Mouse (Mus musculus): ENCODE data around the gene Slc3a1. TPM values are rescaled to one million over a fixed set of nuclear protein-coding genes. Genes with fewer than 3 reads are reported as not detected.
A peak's percentile ranks its signal among the peaks of the same experiment; 100 is the strongest.

The Slc3a1 gene
- polyA plus RNA-seq, 1 experiment from 2014 or later: 121 TPM

DNA sequence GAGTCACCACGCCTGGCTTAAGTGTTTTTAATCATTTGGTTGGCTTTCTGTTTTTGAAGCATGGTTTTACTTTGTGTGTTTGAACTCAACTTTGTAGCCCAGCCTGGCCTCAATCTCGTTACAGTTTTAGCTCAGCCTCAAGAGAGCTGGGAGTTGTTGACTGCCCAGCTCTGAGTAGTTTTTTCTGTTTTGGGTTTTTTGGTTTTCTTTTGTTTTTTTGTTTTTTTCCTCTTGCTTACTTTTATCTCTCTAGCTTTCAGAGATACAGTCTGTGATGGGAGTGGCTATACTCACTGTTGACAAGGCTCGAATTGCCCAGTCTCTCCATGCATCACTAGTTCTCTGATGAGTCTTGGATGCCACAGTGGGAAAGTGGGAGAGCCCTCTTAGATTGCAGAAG is 7.8 kb upstream of the Slc3a1 start:
- Histone ChIP-seq H3K27me3 (replicated peaks; ENCODE audit: control insufficient read depth, insufficient read depth, low read length) (no peaks in the 10 kb centered on the region), H3K27ac (ENCODE audit: low read depth, low read length) (no peak overlapping the region), H3K4me3 (ENCODE audit: low read depth, low read length) (no peak overlapping the region), H3K4me1 (replicated peaks; ENCODE audit: control insufficient read depth, insufficient read depth, low read length) (no peaks in the 10 kb centered on the region), H3K9ac (ENCODE audit: low read depth, low read length) (no peak overlapping the region), H3K9me3 (ENCODE audit: control insufficient read depth) (no peaks in the 10 kb centered on the region), H3K36me3 (ENCODE audit: control insufficient read depth, insufficient read depth) (no peaks in the 10 kb centered on the region), H3K4me2 (replicated peaks; ENCODE audit: low read depth) (no peak overlapping the region)
- TF ChIP-seq CTCF (IDR thresholded peaks at IDR 0.05; ENCODE audit: low read depth): no peak
- WGBS: 87% methylated on average over 3 of the region's 3 CpGs
- ATAC-seq: no peak

GRCm38 (mm10) chr17:85023247-85024167 is 4.7 kb upstream of the Slc3a1 start:
- 34% methylated on average over 22 of the region's 22 CpGs for WGBS
- TF ChIP-seq CTCF (IDR thresholded peaks at IDR 0.05; ENCODE audit: low read depth): peak; percentile 80
- no peaks in the 10 kb centered on the region for H3K27me3 ChIP-seq (replicated peaks; ENCODE audit: control insufficient read depth, insufficient read depth, low read length)
- H3K9ac ChIP-seq (ENCODE audit: low read depth, low read length): no peak overlapping the region
- H3K36me3 ChIP-seq (ENCODE audit: control insufficient read depth, insufficient read depth): no peaks in the 10 kb centered on the region
- H3K27ac ChIP-seq (ENCODE audit: low read depth, low read length): peak overlapping the region; percentile 47
- H3K4me1 ChIP-seq (replicated peaks; ENCODE audit: control insufficient read depth, insufficient read depth, low read length): no peaks in the 10 kb centered on the region
- ATAC-seq: peak; percentile 37
- no peaks in the 10 kb centered on the region for H3K9me3 ChIP-seq (ENCODE audit: control insufficient read depth)
- no peak overlapping the region for H3K4me3 ChIP-seq (ENCODE audit: low read depth, low read length)
- H3K4me2 ChIP-seq (replicated peaks; ENCODE audit: low read depth): peak overlapping the region; percentile 40

GRCm38 (mm10) chr17:85024237-85024636 is 3.9 kb upstream of the Slc3a1 start:
- Histone ChIP-seq H3K27me3 (replicated peaks; ENCODE audit: control insufficient read depth, insufficient read depth, low read length) (no peaks in the 10 kb centered on the region), H3K9me3 (ENCODE audit: control insufficient read depth) (no peaks in the 10 kb centered on the region), H3K4me1 (replicated peaks; ENCODE audit: control insufficient read depth, insufficient read depth, low read length) (no peaks in the 10 kb centered on the region), H3K36me3 (ENCODE audit: control insufficient read depth, insufficient read depth) (no peaks in the 10 kb centered on the region), H3K4me2 (replicated peaks; ENCODE audit: low read depth) (peak overlapping the region; percentile 40; the same call in 1 of the 2 replicates), H3K4me3 (ENCODE audit: low read depth, low read length) (no peak overlapping the region), H3K9ac (ENCODE audit: low read depth, low read length) (no peak overlapping the region), H3K27ac (ENCODE audit: low read depth, low read length) (peak overlapping the region; percentile 47)
- WGBS: 49% methylated on average over 8 of the region's 8 CpGs
- no peak for TF ChIP-seq CTCF (IDR thresholded peaks at IDR 0.05; ENCODE audit: low read depth)
- peak; percentile 25; the same call in 1 of the 2 replicates for ATAC-seq

- WGBS: 74% methylated on average over 6 of the region's 6 CpGs
- Histone ChIP-seq H3K4me2 (replicated peaks; ENCODE audit: low read depth) (no peak overlapping the region), H3K9me3 (ENCODE audit: control insufficient read depth) (no peaks in the 10 kb centered on the region), H3K27me3 (replicated peaks; ENCODE audit: control insufficient read depth, insufficient read depth, low read length) (no peaks in the 10 kb centered on the region), H3K36me3 (ENCODE audit: control insufficient read depth, insufficient read depth) (no peaks in the 10 kb centered on the region), H3K4me1 (replicated peaks; ENCODE audit: control insufficient read depth, insufficient read depth, low read length) (no peaks in the 10 kb centered on the region), H3K4me3 (ENCODE audit: low read depth, low read length) (no peak overlapping the region), H3K27ac (ENCODE audit: low read depth, low read length) (peak overlapping the region; percentile 47), H3K9ac (ENCODE audit: low read depth, low read length) (no peak overlapping the region)
- no peak for TF ChIP-seq CTCF (IDR thresholded peaks at IDR 0.05; ENCODE audit: low read depth)
- ATAC-seq: no peak
Measured at GRCm38 (mm10) chr17:85025151-85025550, 3.0 kb upstream of the Slc3a1 start.

- Histone ChIP-seq H3K27ac (ENCODE audit: low read depth, low read length) (no peak overlapping the region; the same call in 1 of the 2 replicates), H3K27me3 (replicated peaks; ENCODE audit: control insufficient read depth, insufficient read depth, low read length) (no peaks in the 10 kb centered on the region), H3K9ac (ENCODE audit: low read depth, low read length) (no peak overlapping the region), H3K4me2 (replicated peaks; ENCODE audit: low read depth) (no peak overlapping the region), H3K4me1 (replicated peaks; ENCODE audit: control insufficient read depth, insufficient read depth, low read length) (no peaks in the 10 kb centered on the region), H3K9me3 (ENCODE audit: control insufficient read depth) (no peaks in the 10 kb centered on the region), H3K4me3 (ENCODE audit: low read depth, low read length) (no peak overlapping the region), H3K36me3 (ENCODE audit: control insufficient read depth, insufficient read depth) (no peaks in the 10 kb centered on the region)
- ATAC-seq: no peak
- TF ChIP-seq CTCF (IDR thresholded peaks at IDR 0.05; ENCODE audit: low read depth): no peak
- WGBS: 48% methylated on average over 6 of the region's 6 CpGs
Measured at GRCm38 (mm10) chr17:85026436-85026835, 1.7 kb upstream of the Slc3a1 start.

DNA sequence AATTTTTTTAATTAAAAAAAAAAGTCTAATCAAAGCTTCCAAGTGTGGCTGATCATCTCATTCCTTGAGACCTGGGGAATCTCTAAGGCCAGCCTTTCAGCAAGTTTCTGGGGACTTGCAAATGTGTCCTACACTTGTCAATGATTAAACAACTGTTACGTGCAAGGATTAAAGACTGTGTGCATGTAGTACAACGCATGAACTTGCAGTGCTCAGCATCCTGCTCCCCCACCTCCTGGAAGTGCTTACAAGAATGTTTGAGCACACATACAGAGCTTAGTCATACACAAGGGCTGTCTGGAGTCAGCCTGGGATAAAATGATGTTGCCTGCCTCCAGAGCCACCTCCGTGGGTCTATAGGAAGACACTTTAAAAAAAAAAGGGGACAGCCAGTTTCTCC is 929 bp upstream of the Slc3a1 start:
- no peaks in the 10 kb centered on the region for H3K27me3 ChIP-seq (replicated peaks; ENCODE audit: control insufficient read depth, insufficient read depth, low read length)
- peak; percentile 47 for ATAC-seq
- no peak for TF ChIP-seq CTCF (IDR thresholded peaks at IDR 0.05; ENCODE audit: low read depth)
- WGBS: 30% methylated on average over 3 of the region's 3 CpGs
- H3K9ac ChIP-seq (ENCODE audit: low read depth, low read length): no peak overlapping the region
- no peaks in the 10 kb centered on the region for H3K36me3 ChIP-seq (ENCODE audit: control insufficient read depth, insufficient read depth)
- no peak overlapping the region for H3K4me2 ChIP-seq (replicated peaks; ENCODE audit: low read depth)
- H3K4me3 ChIP-seq (ENCODE audit: low read depth, low read length): no peak overlapping the region
- H3K9me3 ChIP-seq (ENCODE audit: control insufficient read depth): no peaks in the 10 kb centered on the region
- H3K4me1 ChIP-seq (replicated peaks; ENCODE audit: control insufficient read depth, insufficient read depth, low read length): no peaks in the 10 kb centered on the region
- H3K27ac ChIP-seq (ENCODE audit: low read depth, low read length): peak overlapping the region; percentile 21; the same call in 1 of the 2 replicates
